Mouse (Mus musculus) mouse embryonic stem cell (cell line): ENCODE results near the gene Dgcr8.

ENCODE experiments used
- in situ Hi-C, 2 experiments: fragments of 300-500 bp; cut with MboI; formaldehyde crosslinking; loops; 1 replicate in 1 of 2; 3 replicates in 1 of 2; pipeline ENCODE4 v1.14.3; 2019 to 2020; ENCODE audit warnings: low sequenced_read_pairs in 2 of 2, low pct_unique_long_range_greater_than_20kb in 1 of 2, mixed read lengths in 1 of 2; ENCODE audit not compliant: unreplicated experiment in 1 of 2

The Dgcr8 gene

GRCm38 (mm10) chr16:18229622-18230021, 59.4 kb downstream of the Dgcr8 start:
- in situ Hi-C loops: no loop called here

DNA sequence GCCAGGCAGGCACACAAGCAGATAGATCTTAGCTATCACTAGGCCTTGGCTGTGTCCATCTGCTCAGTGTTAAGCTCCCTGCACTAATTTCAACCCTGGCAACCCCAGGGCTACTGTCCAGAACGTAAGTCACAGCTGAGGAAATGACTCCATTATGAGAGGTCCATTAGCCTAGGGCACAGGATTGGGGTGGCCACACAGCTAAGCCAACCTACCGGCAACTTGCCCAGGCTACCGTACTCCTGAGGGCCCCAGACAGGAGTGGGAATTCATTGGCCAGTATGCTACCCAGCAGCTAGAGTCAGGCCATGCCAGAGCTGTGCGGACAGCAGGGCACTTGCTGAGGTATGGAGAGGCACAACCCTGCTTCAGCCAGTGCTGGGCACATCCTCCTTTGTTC, 60.2 kb downstream of the Dgcr8 start:
- in situ Hi-C loops: no loop called here

GRCm38 (mm10) chr16:18227897-18228422, 61.1 kb downstream of the Dgcr8 start:
- in situ Hi-C loops: no loop called here

DNA sequence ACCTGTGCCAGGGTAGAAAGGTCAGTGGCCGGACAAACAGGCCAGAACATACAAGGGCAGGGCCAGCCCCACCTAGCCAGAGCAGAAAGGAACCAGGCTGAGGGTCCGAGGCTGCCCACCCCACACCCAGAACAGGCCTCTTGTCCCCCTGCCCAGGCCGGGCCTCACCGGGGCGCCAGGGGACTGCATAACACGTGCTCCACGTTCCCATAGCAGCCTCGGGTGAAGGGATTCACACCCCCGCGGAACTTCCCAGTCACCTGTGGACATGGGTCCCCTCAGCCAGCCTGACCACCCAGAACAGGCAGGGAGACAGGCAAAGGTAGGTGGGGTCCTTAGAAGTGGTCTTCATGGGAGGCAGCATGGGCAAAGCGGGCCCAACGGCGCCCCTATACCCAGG, 61.9 kb downstream of the Dgcr8 start:
- in situ Hi-C loops: no loop called here

GRCm38 (mm10) chr16:18222188-18222587, 66.9 kb downstream of the Dgcr8 start:
- in situ Hi-C loops: no loop called here

GRCm38 (mm10) chr16:18221543-18221898, 67.5 kb downstream of the Dgcr8 start:
- in situ Hi-C loops: no loop called here

- in situ Hi-C loops: no loop called here
These were observed 68.0 kb downstream of the Dgcr8 start for GRCm38 (mm10) chr16:18220856-18221542.

GRCm38 (mm10) chr16:18220001-18220400, 69.0 kb downstream of the Dgcr8 start:
- in situ Hi-C loops: no loop called here

DNA sequence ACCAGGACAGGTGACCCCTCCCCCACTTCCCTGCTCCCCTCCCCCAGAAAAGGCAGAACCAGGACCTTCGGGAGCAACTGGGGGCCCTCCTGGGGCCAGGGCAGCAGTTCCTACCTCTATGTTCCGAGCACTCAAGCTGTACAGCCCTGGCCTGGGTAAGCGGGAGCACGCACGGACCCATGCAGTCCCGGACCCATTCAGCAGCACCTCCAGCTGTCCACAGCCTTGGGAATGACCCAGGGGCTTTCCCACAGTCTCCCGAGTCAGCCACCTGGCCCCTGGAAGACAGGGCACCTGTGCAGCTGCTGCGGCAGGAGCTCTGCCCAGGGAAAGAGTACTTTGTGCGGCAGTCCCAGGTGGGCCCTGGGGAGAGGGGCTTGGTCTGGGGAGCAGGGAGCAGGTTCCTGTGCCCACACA, 70.5 kb downstream of the Dgcr8 start:
- in situ Hi-C loops: loop anchor here (10.0 kb wide), 2 partner anchors 54 to 304 kb away; partner anchors contain the start of genes Ess2 (in 1 of the 2) and Gsc2 (in 1 of the 2)

- in situ Hi-C loops: loop anchor here (10.0 kb wide), 2 partner anchors 53 to 303 kb away; partner anchors contain the start of genes Ess2 (in 1 of the 2) and Gsc2 (in 1 of the 2)
These were observed 71.5 kb downstream of the Dgcr8 start, which contains the start of gene Ccdc188 for GRCm38 (mm10) chr16:18217579-18217978. Gene Ccdc188, plus strand, starts transcription at chr16:18217879.

- in situ Hi-C loops: loop anchor here (5.0 to 10.0 kb wide), 5 partner anchors 38 to 300 kb away; partner anchors contain the start of genes Ess2 (in 1 of the 2) and Gsc2 (in 1 of the 2)
These were observed 74.2 kb downstream of the Dgcr8 start for GRCm38 (mm10) chr16:18214858-18215257.

- in situ Hi-C loops: loop anchor here (5.0 to 10.0 kb wide), 5 partner anchors 36 to 299 kb away; partner anchors contain the start of genes Ess2 (in 1 of the 2) and Gsc2 (in 1 of the 2)
These were observed 75.4 kb downstream of the Dgcr8 start for GRCm38 (mm10) chr16:18213689-18214088.

DNA sequence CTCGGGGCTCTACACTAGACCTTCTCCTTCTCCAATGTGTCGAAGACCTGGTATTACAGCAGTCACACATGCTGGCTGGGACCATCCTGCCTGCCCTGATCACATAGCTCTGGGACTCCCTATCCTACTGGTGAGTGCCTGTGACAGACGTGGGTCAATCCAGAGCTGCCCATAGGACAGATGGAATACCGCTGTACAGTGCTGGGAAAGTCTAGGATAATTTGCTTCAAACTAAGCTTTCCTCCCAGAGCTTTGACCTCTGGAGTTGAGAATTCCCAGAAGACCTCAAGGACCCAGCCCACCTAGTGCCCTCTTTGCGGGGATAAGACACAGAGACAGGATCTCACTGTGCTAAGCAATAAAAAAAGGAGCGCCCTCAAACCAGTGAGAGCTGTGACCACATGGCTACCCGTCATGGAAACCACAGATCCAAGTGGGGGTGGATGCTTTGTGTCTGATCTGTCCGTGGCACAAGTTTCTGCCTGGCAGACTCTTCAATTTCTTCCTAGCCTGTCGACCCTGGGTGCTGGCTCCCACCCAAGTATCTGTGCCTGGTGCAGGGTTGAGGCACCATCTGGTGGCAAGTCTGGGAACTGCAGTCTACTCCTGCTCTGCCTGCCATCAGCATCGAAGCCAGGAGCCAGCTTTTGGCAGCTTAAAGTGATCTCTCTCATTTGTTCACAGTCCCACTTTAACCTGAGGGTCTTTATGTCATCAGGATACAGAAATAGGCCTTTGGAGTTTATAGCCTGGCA, 77.5 kb downstream of the Dgcr8 start:
- in situ Hi-C loops: loop anchor here (5.0 to 10.0 kb wide), 5 partner anchors 34 to 297 kb away; partner anchors contain the start of genes Ess2 (in 1 of the 2) and Gsc2 (in 1 of the 2)

GRCm38 (mm10) chr16:18210701-18211416, 78.2 kb downstream of the Dgcr8 start:
- in situ Hi-C loops: loop anchor here (5.0 to 10.0 kb wide), 5 partner anchors 34 to 296 kb away; partner anchors contain the start of genes Ess2 (in 1 of the 2) and Gsc2 (in 1 of the 2)
